Mouse (Mus musculus) right cerebral cortex, adult 18-20 months (tissue): Measurements from ENCODE around the gene Zdhhc14.
A peak's percentile ranks its signal among the peaks of the same experiment; 100 is the strongest.

Experiments
- DNase-seq: peaks from one replicate; pipeline ENCODE4 v3.0.0; 2022; ENCODE audit warnings: mixed read lengths

Gene Zdhhc14

GRCm38 (mm10) chr17:5506553-5506952 lies 14.2 kb downstream of the Zdhhc14 start:
- peak; percentile 58 for DNase-seq

- no peak for DNase-seq
Observed at GRCm38 (mm10) chr17:5506988-5507387, 14.6 kb downstream of the Zdhhc14 start.

- no peak for DNase-seq
Observed at GRCm38 (mm10) chr17:5508030-5508429, 15.7 kb downstream of the Zdhhc14 start.

- no peak for DNase-seq
Observed at GRCm38 (mm10) chr17:5510564-5510963, 18.2 kb downstream of the Zdhhc14 start.

GRCm38 (mm10) chr17:5511724-5512123 lies 19.4 kb downstream of the Zdhhc14 start:
- DNase-seq, result no peak

- DNase-seq, result no peak
Observed at GRCm38 (mm10) chr17:5519466-5519865, 27.1 kb downstream of the Zdhhc14 start.

GRCm38 (mm10) chr17:5519910-5520592 lies 27.7 kb downstream of the Zdhhc14 start:
- peak; percentile 74 for DNase-seq

GRCm38 (mm10) chr17:5521532-5521931 lies 29.2 kb downstream of the Zdhhc14 start:
- no peak for DNase-seq

- DNase-seq, result peak; percentile 87
Observed at GRCm38 (mm10) chr17:5529552-5529951, 37.2 kb downstream of the Zdhhc14 start.

GRCm38 (mm10) chr17:5532816-5533215 lies 40.5 kb downstream of the Zdhhc14 start:
- peak; percentile 31 for DNase-seq

- DNase-seq, result no peak
Observed at GRCm38 (mm10) chr17:5535357-5535756, 43.0 kb downstream of the Zdhhc14 start.

- DNase-seq, result no peak
Observed at GRCm38 (mm10) chr17:5536259-5537094, 44.1 kb downstream of the Zdhhc14 start.

GRCm38 (mm10) chr17:5537095-5537575 lies 44.8 kb downstream of the Zdhhc14 start:
- no peak for DNase-seq

- no peak for DNase-seq
Observed at GRCm38 (mm10) chr17:5542177-5542576, 49.8 kb downstream of the Zdhhc14 start.

GRCm38 (mm10) chr17:5544065-5544464 lies 51.7 kb downstream of the Zdhhc14 start:
- DNase-seq, result no peak

- no peak for DNase-seq
Observed at GRCm38 (mm10) chr17:5545065-5545464, 52.7 kb downstream of the Zdhhc14 start.

GRCm38 (mm10) chr17:5548546-5548945 lies 56.2 kb downstream of the Zdhhc14 start:
- no peak for DNase-seq

- DNase-seq, result no peak
Observed at GRCm38 (mm10) chr17:5549460-5549859, 57.1 kb downstream of the Zdhhc14 start.

GRCm38 (mm10) chr17:5550444-5550843 lies 58.1 kb downstream of the Zdhhc14 start:
- peak; percentile 89 for DNase-seq

GRCm38 (mm10) chr17:5551136-5551535 lies 58.8 kb downstream of the Zdhhc14 start:
- no peak for DNase-seq

GRCm38 (mm10) chr17:5552036-5552760 lies 59.8 kb downstream of the Zdhhc14 start:
- no peak for DNase-seq

- DNase-seq, result no peak
Observed at GRCm38 (mm10) chr17:5553556-5553955, 61.2 kb downstream of the Zdhhc14 start.

- no peak for DNase-seq
Observed at GRCm38 (mm10) chr17:5554573-5554972, 62.2 kb downstream of the Zdhhc14 start.
